11 mouse cellular contexts compared by ENCODE assay signal in genomic region chr4:150743508-150743907, GRCm38 (mm10).
DNase-seq lines count a peak whose midpoint lies in the region; ATAC-seq and TF ChIP-seq lines count a peak whose summit lies in the region.
"Had no signal": no experiment of that assay in that cellular context is flagged by ENCODE, and none has a peak within 500 bp of the region (broad histone marks: within the 10 kb centered on the region; RNA-seq: fewer than 3 reads in every experiment).

No protein-coding gene starts in this region.

- no peak overlapping the region for H3K4me3 ChIP-seq in heart, embryonic 12.5 days
- no peak overlapping the region for H3K4me3 ChIP-seq in heart, embryonic 10.5 days
- H3K4me3 ChIP-seq in stomach, embryonic 16.5 days (replicated peaks; ENCODE audit: low read length), result no peak overlapping the region
- H3K4me3 ChIP-seq in stomach, postnatal 0 days (ENCODE audit: low read depth, low read length), result no peak overlapping the region
- no peak overlapping the region for H3K4me3 ChIP-seq in hindbrain, postnatal 0 days (ENCODE audit: low read length)
- no peak overlapping the region for H3K4me3 ChIP-seq in heart, embryonic 11.5 days (ENCODE audit: low read depth, low read length)
- H3K4me3 ChIP-seq: liver, embryonic 12.5 days had no signal

- no peaks in the 10 kb centered on the region for H3K36me3 ChIP-seq in heart, embryonic 12.5 days
- no peaks in the 10 kb centered on the region for H3K36me3 ChIP-seq in heart, embryonic 10.5 days
- no peaks in the 10 kb centered on the region for H3K36me3 ChIP-seq in stomach, embryonic 16.5 days (ENCODE audit: control insufficient read depth, insufficient read depth, low read length)
- no peaks in the 10 kb centered on the region for H3K36me3 ChIP-seq in stomach, postnatal 0 days (ENCODE audit: control insufficient read depth, insufficient read depth, low read length)
- H3K36me3 ChIP-seq in hindbrain, postnatal 0 days (ENCODE audit: insufficient read depth, low read length), result no peaks in the 10 kb centered on the region
- H3K36me3 ChIP-seq in heart, embryonic 11.5 days (ENCODE audit: control insufficient read depth, insufficient read depth, low read length), result no peaks in the 10 kb centered on the region
- H3K36me3 ChIP-seq: liver, embryonic 12.5 days had no signal

- H3K9me3 ChIP-seq in heart, embryonic 12.5 days (replicated peaks), result no peaks in the 10 kb centered on the region
- H3K9me3 ChIP-seq in heart, embryonic 10.5 days, result no peaks in the 10 kb centered on the region
- H3K9me3 ChIP-seq in stomach, embryonic 16.5 days (replicated peaks; ENCODE audit: control insufficient read depth, low read length), result no peaks in the 10 kb centered on the region
- H3K9me3 ChIP-seq in stomach, postnatal 0 days (ENCODE audit: control insufficient read depth, low read length), result no peaks in the 10 kb centered on the region
- H3K9me3 ChIP-seq in hindbrain, postnatal 0 days (ENCODE audit: low read length), result no peaks in the 10 kb centered on the region
- H3K9me3 ChIP-seq in heart, embryonic 11.5 days (replicated peaks; ENCODE audit: control insufficient read depth, low read length), result no peaks in the 10 kb centered on the region
- H3K9me3 ChIP-seq: liver, embryonic 12.5 days had no signal

- H3K4me1 ChIP-seq in heart, embryonic 12.5 days (replicated peaks), result peaks cover 51% of the 10 kb centered on the region
- H3K4me1 ChIP-seq in heart, embryonic 10.5 days, result peaks cover 49% of the 10 kb centered on the region
- peaks cover 21% of the 10 kb centered on the region for H3K4me1 ChIP-seq in stomach, embryonic 16.5 days (ENCODE audit: control insufficient read depth, insufficient read depth, low read length)
- H3K4me1 ChIP-seq in stomach, postnatal 0 days (replicated peaks; ENCODE audit: control insufficient read depth, insufficient read depth), result no peaks in the 10 kb centered on the region
- no peaks in the 10 kb centered on the region for H3K4me1 ChIP-seq in hindbrain, postnatal 0 days (ENCODE audit: insufficient read depth, low read length)
- peaks cover 24% of the 10 kb centered on the region for H3K4me1 ChIP-seq in heart, embryonic 11.5 days (ENCODE audit: control insufficient read depth, insufficient read depth, low read length)

- no peak for TF ChIP-seq EP300 in stomach, postnatal 0 days (optimal IDR thresholded peaks at IDR 0.05)

- ATAC-seq in heart, embryonic 12.5 days (ENCODE audit: insufficient number of reproducible peaks, low FRiP score), result no peak
- no peak for ATAC-seq in stomach, embryonic 16.5 days (ENCODE audit: insufficient read depth, low FRiP score)
- no peak for ATAC-seq in stomach, postnatal 0 days (ENCODE audit: low FRiP score, low TSS enrichment)
- ATAC-seq in hindbrain, postnatal 0 days, result peak; percentile 33; the same call in 1 of the 2 replicates
- no peak for ATAC-seq in heart, embryonic 11.5 days (replicated peaks; ENCODE audit: insufficient number of reproducible peaks, low FRiP score, low TSS enrichment)
- ATAC-seq: liver, embryonic 12.5 days had no signal

- H3K4me2 ChIP-seq in heart, embryonic 12.5 days, result no peak overlapping the region
- H3K4me2 ChIP-seq in stomach, embryonic 16.5 days (ENCODE audit: low read depth, low read length), result 0 out of 2 replicates have a peak overlapping the region, but pooled peaks have one; percentile 1
- no peak overlapping the region for H3K4me2 ChIP-seq in stomach, postnatal 0 days (replicated peaks; ENCODE audit: low read depth)
- no peak overlapping the region; the same call in 1 of the 2 replicates for H3K4me2 ChIP-seq in hindbrain, postnatal 0 days (ENCODE audit: low read depth, low read length)
- no peak overlapping the region for H3K4me2 ChIP-seq in heart, embryonic 11.5 days

- no peak overlapping the region for H3K9ac ChIP-seq in heart, embryonic 12.5 days
- H3K9ac ChIP-seq in stomach, embryonic 16.5 days (ENCODE audit: low read length), result no peak overlapping the region
- no peak overlapping the region for H3K9ac ChIP-seq in stomach, postnatal 0 days (ENCODE audit: low read length)
- no peak overlapping the region for H3K9ac ChIP-seq in hindbrain, postnatal 0 days (replicated peaks; ENCODE audit: low read length)
- no peak overlapping the region for H3K9ac ChIP-seq in heart, embryonic 11.5 days (ENCODE audit: low read depth, low read length)
- H3K9ac ChIP-seq: liver, embryonic 12.5 days had no signal

- no peaks in the 10 kb centered on the region for H3K27me3 ChIP-seq in heart, embryonic 12.5 days (replicated peaks)
- no peaks in the 10 kb centered on the region for H3K27me3 ChIP-seq in heart, embryonic 10.5 days (ENCODE audit: insufficient read depth, poor library complexity, severe bottlenecking)
- H3K27me3 ChIP-seq in stomach, embryonic 16.5 days (ENCODE audit: control insufficient read depth, insufficient read depth, low read length), result no peaks in the 10 kb centered on the region
- H3K27me3 ChIP-seq in stomach, postnatal 0 days (ENCODE audit: control insufficient read depth, insufficient read depth, low read length), result no peaks in the 10 kb centered on the region
- H3K27me3 ChIP-seq in hindbrain, postnatal 0 days (ENCODE audit: insufficient read depth, low read length), result no peaks in the 10 kb centered on the region
- H3K27me3 ChIP-seq in heart, embryonic 11.5 days (ENCODE audit: control insufficient read depth, insufficient read depth, low read length), result no peaks in the 10 kb centered on the region
- H3K27me3 ChIP-seq: liver, embryonic 12.5 days had no signal

- no peak for TF ChIP-seq CTCF in stomach, postnatal 0 days (IDR thresholded peaks at IDR 0.05; ENCODE audit: low read depth)
- TF ChIP-seq CTCF in hindbrain, postnatal 0 days (IDR thresholded peaks at IDR 0.05; ENCODE audit: low read depth), result no peak

- 74% methylated on average over 8 of the region's 8 CpGs for WGBS in heart, embryonic 12.5 days
- 72% methylated on average over 8 of the region's 8 CpGs for WGBS in heart, embryonic 10.5 days
- WGBS in stomach, embryonic 16.5 days, result 41% methylated on average over 8 of the region's 8 CpGs
- WGBS in stomach, postnatal 0 days, result 43% methylated on average over 5 of the region's 8 CpGs
- WGBS in hindbrain, postnatal 0 days, result 56% methylated on average over 8 of the region's 8 CpGs
- WGBS in heart, embryonic 11.5 days (ENCODE audit: insufficient replicate concordance), result 79% methylated on average over 8 of the region's 8 CpGs

- DNase-seq in heart, embryonic 10.5 days (ENCODE audit: low spot score), result no peak
- DNase-seq in stomach, postnatal 0 days (ENCODE audit: low spot score), result no peak
- peak; percentile 9 for DNase-seq in hindbrain, postnatal 0 days (ENCODE audit: low spot score)
- DNase-seq in thymus, postnatal 4 days, result peak; percentile 27
- no peak for DNase-seq in spleen, postnatal 4 days (ENCODE audit: low spot score in 2 of 2)
- DNase-seq: adrenal gland, postnatal 25 days; cerebellum, adult 11-12 months had no signal

- H3K27ac ChIP-seq in heart, embryonic 12.5 days (ENCODE audit: poor library complexity, severe bottlenecking), result 0 out of 2 replicates have a peak overlapping the region, but pooled peaks have one; percentile 9
- H3K27ac ChIP-seq in heart, embryonic 10.5 days, result no peak overlapping the region
- no peak overlapping the region for H3K27ac ChIP-seq in stomach, embryonic 16.5 days (ENCODE audit: low read length)
- no peak overlapping the region for H3K27ac ChIP-seq in stomach, postnatal 0 days (replicated peaks)
- no peak overlapping the region for H3K27ac ChIP-seq in hindbrain, postnatal 0 days
- H3K27ac ChIP-seq in heart, embryonic 11.5 days (ENCODE audit: low read depth, low read length), result no peak overlapping the region
- H3K27ac ChIP-seq: liver, embryonic 12.5 days had no signal

Comparison
In these comparisons a context has a peak if more than half of its experiments do, and no peak if none do; other contexts are left out.
1. DNase-seq: peak in hindbrain, postnatal 0 days (single experiment) and thymus, postnatal 4 days (single experiment); none in heart, embryonic 10.5 days (single experiment), stomach, postnatal 0 days (single experiment) and spleen, postnatal 4 days (0 of 2).